16 mouse cellular contexts compared by ENCODE assay signal in genomic region chr1:136178741-136179140, GRCm38 (mm10). TPM values are rescaled to one million over a fixed set of nuclear protein-coding genes. Genes with fewer than 3 reads are reported as not detected.
DNase-seq lines count a peak whose midpoint lies in the region; ATAC-seq lines count a peak whose summit lies in the region.
"Had no signal": no experiment of that assay in that cellular context is flagged by ENCODE, and none has a peak within 500 bp of the region (broad histone marks: within the 10 kb centered on the region; RNA-seq: fewer than 3 reads in every experiment).

No protein-coding gene starts in this region.

- peak overlapping the region; percentile 23; the same call in 1 of the 2 replicates for H3K4me2 ChIP-seq in liver, embryonic 15.5 days
- H3K4me2 ChIP-seq: midbrain, embryonic 12.5 days; stomach, embryonic 15.5 days had no signal

- H3K9ac ChIP-seq in liver, embryonic 15.5 days = no peak overlapping the region
- H3K9ac ChIP-seq: midbrain, embryonic 12.5 days; stomach, embryonic 15.5 days had no signal

- peak; percentile 96 for DNase-seq in heart, adult 11 months
- DNase-seq in heart, embryonic 10.5 days (ENCODE audit: low spot score) = no peak
- peak; percentile 62 for DNase-seq in MEL-GATA-1-ER (ENCODE audit: extremely low read depth, low read depth)
- no peak for DNase-seq in cerebellum, postnatal 36 days
- DNase-seq in cerebellum, adult 11 months = no peak
- DNase-seq in cerebellum, postnatal 25 days = no peak
- DNase-seq: cerebellum, adult 9-10 months; thymus, postnatal 14 days had no signal

- peaks cover 8% of the 10 kb centered on the region; the same call in 1 of the 2 replicates for H3K27me3 ChIP-seq in heart, embryonic 10.5 days (ENCODE audit: insufficient read depth, poor library complexity, severe bottlenecking)
- no peaks in the 10 kb centered on the region for H3K27me3 ChIP-seq in liver, embryonic 15.5 days
- H3K27me3 ChIP-seq: stomach, embryonic 15.5 days had no signal

- peaks cover 19% of the 10 kb centered on the region for H3K36me3 ChIP-seq in heart, embryonic 10.5 days
- H3K36me3 ChIP-seq in liver, embryonic 15.5 days (replicated peaks) = no peaks in the 10 kb centered on the region

- H3K4me3 ChIP-seq in heart, embryonic 10.5 days = no peak overlapping the region
- H3K4me3 ChIP-seq in liver, embryonic 15.5 days (replicated peaks) = no peak overlapping the region
- H3K4me3 ChIP-seq: midbrain, embryonic 12.5 days; stomach, embryonic 15.5 days had no signal

- peak; percentile 59 for ATAC-seq in liver, embryonic 15.5 days (ENCODE audit: insufficient read depth)
- ATAC-seq in megakaryocyte progenitor cell, adult 5-6 weeks (replicated peaks; ENCODE audit: poor library complexity) = peak; percentile 49

- no peaks in the 10 kb centered on the region for H3K9me3 ChIP-seq in heart, embryonic 10.5 days
- no peaks in the 10 kb centered on the region for H3K9me3 ChIP-seq in liver, embryonic 15.5 days (replicated peaks)
- H3K9me3 ChIP-seq: midbrain, embryonic 12.5 days; stomach, embryonic 15.5 days had no signal

- no peak overlapping the region for H3K27ac ChIP-seq in heart, embryonic 10.5 days
- peak overlapping the region; percentile 76 for H3K27ac ChIP-seq in liver, embryonic 15.5 days (replicated peaks)
- H3K27ac ChIP-seq: midbrain, embryonic 12.5 days; stomach, embryonic 15.5 days had no signal

- 31% methylated on average over 6 of the region's 6 CpGs for WGBS in heart, embryonic 10.5 days
- WGBS in liver, embryonic 15.5 days (ENCODE audit: insufficient replicate concordance) = 14% methylated on average over 6 of the region's 6 CpGs

- H3K4me1 ChIP-seq in heart, embryonic 10.5 days = peaks cover 24% of the 10 kb centered on the region
- H3K4me1 ChIP-seq in liver, embryonic 15.5 days (replicated peaks) = peaks cover 78% of the 10 kb centered on the region

RNA-seq across cellular contexts. Expression of gene Mroh3, which starts 33.9 kb away (rescaled TPM):
- polyA plus RNA-seq in heart, embryonic 10.5 days (2016; fragmentation: Nextera tagmentation; extraction: Ambion mirVana) = 0.11 TPM in 1 of 2 replicates, not detected in the other
- not detected in 2 replicates for polyA plus RNA-seq in liver, embryonic 15.5 days (2015; fragmentation: Nextera tagmentation; extraction: Ambion mirVana)
- total RNA-seq in megakaryocyte progenitor cell, adult 5-6 weeks (2015) = not detected in 2 replicates
- not detected in 2 replicates for total RNA-seq in megakaryocyte progenitor cell, adult 5-6 weeks (2017)
- total RNA-seq: heart, adult 18-20 months; hematopoietic stem cell, adult 5-6 weeks; liver, adult 2 months had no signal
- polyA plus RNA-seq: embryonic facial prominence, embryonic 11.5 days; liver, adult 2 months had no signal

RNA-seq across cellular contexts. Expression of gene Kif21b, which starts 47.6 kb away (rescaled TPM):
- 4.6 and 5.4 TPM in 2 replicates for polyA plus RNA-seq in heart, embryonic 10.5 days (2016; fragmentation: Nextera tagmentation; extraction: Ambion mirVana)
- 1.1 and 1.5 TPM in 2 replicates for polyA plus RNA-seq in liver, embryonic 15.5 days (2015; fragmentation: Nextera tagmentation; extraction: Ambion mirVana)
- 7.7 and 8.6 TPM in 2 replicates for total RNA-seq in megakaryocyte progenitor cell, adult 5-6 weeks (2015)
- total RNA-seq in megakaryocyte progenitor cell, adult 5-6 weeks (2017) = 8.0 and 10.3 TPM in 2 replicates

RNA-seq across cellular contexts. Expression of gene Inava, which starts 55.3 kb away (rescaled TPM):
- polyA plus RNA-seq in heart, embryonic 10.5 days (2016; fragmentation: Nextera tagmentation; extraction: Ambion mirVana) = 2.5 and 7.9 TPM in 2 replicates
- polyA plus RNA-seq in liver, embryonic 15.5 days (2015; fragmentation: Nextera tagmentation; extraction: Ambion mirVana) = 0.18 and 0.31 TPM in 2 replicates
- total RNA-seq in megakaryocyte progenitor cell, adult 5-6 weeks (2015) = not detected in 2 replicates
- total RNA-seq in megakaryocyte progenitor cell, adult 5-6 weeks (2017) = not detected in 2 replicates
- total RNA-seq: heart, adult 18-20 months; hematopoietic stem cell, adult 5-6 weeks; liver, adult 2 months had no signal

Comparison
In these comparisons a context has a peak if more than half of its experiments do, and no peak if none do; other contexts are left out.
1. DNase-seq: peak in heart, adult 11 months (single experiment) and MEL-GATA-1-ER (single experiment); none in heart, embryonic 10.5 days (single experiment), cerebellum, postnatal 36 days (0 of 2), cerebellum, adult 11 months (single experiment) and cerebellum, postnatal 25 days (0 of 2).